Mouse (Mus musculus) C2C12 (cell line): ENCODE results near the gene Naa50. TPM values are rescaled to one million over a fixed set of nuclear protein-coding genes. Genes with fewer than 3 reads are reported as not detected.

Experiments
- H3K27me3 ChIP-seq: one replicate; pipeline ENCODE4 v1.6.1; 2011; ENCODE audit not compliant: control insufficient read depth, insufficient read depth, insufficient read length
- H3K36me3 ChIP-seq: one replicate; pipeline ENCODE4 v1.6.1; 2011; ENCODE audit not compliant: control insufficient read depth, insufficient read depth
- H3K4me3 ChIP-seq: one replicate; pipeline ENCODE4 v1.5.1; 2011; ENCODE audit warnings: mild to moderate bottlenecking, control low read depth; ENCODE audit not compliant: poor library complexity, insufficient read depth, severe bottlenecking
- H3K79me2 ChIP-seq: one replicate; pipeline ENCODE4 v1.6.1; 2011; ENCODE audit not compliant: control insufficient read depth, insufficient read depth
- H3K79me3 ChIP-seq: one replicate; pipeline ENCODE4 v1.6.1; 2011; ENCODE audit warnings: low read depth, control low read depth
- H3ac ChIP-seq: one replicate; pipeline ENCODE3; 2011; ENCODE audit warnings: low read depth; ENCODE audit not compliant: control insufficient read depth, insufficient read length
- CEBPB ChIP-seq: IDR thresholded peaks from one replicate; pipeline ENCODE4 v1.6.1; 2011; ENCODE audit warnings: low read depth, mild to moderate bottlenecking, control low read depth, moderate library complexity
- CTCF ChIP-seq: IDR thresholded peaks from one replicate; pipeline ENCODE4 v1.5.1; 2011; ENCODE audit not compliant: control insufficient read depth, insufficient read depth, insufficient read length
- FOSL1 ChIP-seq: IDR thresholded peaks from one replicate; pipeline ENCODE4 v1.8.0; 2011; ENCODE audit warnings: mild to moderate bottlenecking, low read length; ENCODE audit not compliant: poor library complexity, insufficient read depth, severe bottlenecking
- MAX ChIP-seq: IDR thresholded peaks from one replicate; pipeline ENCODE4 v1.6.1; 2011; ENCODE audit warnings: mild to moderate bottlenecking, control low read depth
- MYOD1 ChIP-seq: IDR thresholded peaks from one replicate; pipeline ENCODE4 v1.6.1; 2011; ENCODE audit warnings: low read depth; ENCODE audit not compliant: control insufficient read depth, insufficient read length
- MYOG ChIP-seq: IDR thresholded peaks from one replicate; pipeline ENCODE4 v1.6.1; 2011; ENCODE audit not compliant: control insufficient read depth, insufficient read length; ENCODE audit errors: extremely low read depth
- USF1 ChIP-seq: IDR thresholded peaks from one replicate; pipeline ENCODE4 v1.6.1; 2011; ENCODE audit warnings: low read depth, mild to moderate bottlenecking, control low read depth, moderate library complexity
- polyA plus RNA-seq: library from polyadenylated mRNA; unstranded; fragments of >200 nt; fragmentation: generic; extraction: Trizol; gene quantifications from one replicate; pipeline ENCODE4 v1.2.1, GENCODE M21; 2012; ENCODE audit warnings: missing spikeins

Gene Naa50
- polyA plus RNA-seq, 1 experiment: 34.8 TPM

DNA sequence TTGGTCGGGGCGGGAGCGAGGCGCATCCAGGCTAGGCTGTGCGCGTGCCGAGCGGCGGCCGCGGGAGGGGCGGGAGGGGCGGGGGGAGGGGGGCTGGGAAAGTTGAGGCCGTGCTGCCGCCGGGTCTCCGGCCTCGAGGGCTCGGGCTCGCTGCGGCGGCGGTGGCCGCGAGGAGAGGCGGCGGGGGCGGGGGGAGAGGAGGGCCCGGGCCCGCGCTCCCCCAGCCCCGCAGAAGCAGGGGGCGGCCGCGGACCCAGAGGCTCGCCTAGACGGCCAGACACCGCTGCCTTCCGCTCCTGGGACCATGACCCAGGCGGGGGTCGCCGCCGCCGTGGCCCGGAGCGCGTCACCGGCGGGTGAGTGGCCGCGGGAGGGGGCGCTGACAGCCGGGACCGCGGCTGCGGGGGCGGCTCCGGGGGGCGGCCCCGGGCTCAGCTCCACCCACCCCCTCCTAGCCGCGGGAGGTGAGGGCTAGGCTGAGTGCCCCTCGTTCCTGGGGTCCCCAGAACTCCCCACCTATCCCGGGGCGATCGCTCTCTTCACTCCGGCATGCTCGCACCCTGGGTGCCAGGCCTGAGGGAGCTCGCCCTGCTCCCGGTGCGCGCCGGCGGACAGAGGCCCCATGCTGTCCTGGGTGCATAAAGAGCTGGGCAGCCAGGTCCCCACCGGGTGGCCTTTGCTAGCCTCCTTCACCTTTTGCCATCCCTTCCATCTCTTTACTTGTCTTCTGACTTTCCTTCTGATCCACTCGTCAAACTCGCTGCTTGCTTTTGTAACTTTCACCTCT, 33.7 kb downstream of the Naa50 start, which contains the start of gene Usf3:
Usf3 (plus strand) TSS at position 92 of the 787 bp plus-strand sequence.
- peak within 1 kb of the TSS; percentile 64 for H3K4me3 ChIP-seq

GRCm38 (mm10) chr16:44173966-44174530, 34.4 kb downstream of the Naa50 start:
- peak overlapping the region; percentile 89 for H3ac ChIP-seq
- TF ChIP-seq FOSL1 (no peak), MAX (no peak), MYOD1 (no peak), CTCF (no peak), CEBPB (no peak)
- H3K4me3 ChIP-seq: peak overlapping the region; percentile 64

More for the DNA sequence above, 33.7 kb downstream of the Naa50 start, which contains the start of gene Usf3:
- no peak for TF ChIP-seq CTCF
- TF ChIP-seq USF1: no peak
- TF ChIP-seq CEBPB: no peak
- TF ChIP-seq MYOD1: no peak
- TF ChIP-seq MYOG: no peak
- no peak for TF ChIP-seq MAX
- TF ChIP-seq FOSL1: no peak
- H3K27me3 ChIP-seq: no peaks in the 10 kb centered on the region
- H3K79me3 ChIP-seq: peaks cover 2% of the 10 kb centered on the region
- no peaks in the 10 kb centered on the region for H3K36me3 ChIP-seq
- peak within 1 kb of the TSS; percentile 89 for H3ac ChIP-seq
- H3K79me2 ChIP-seq: peaks cover 32% of the 10 kb centered on the region

GRCm38 (mm10) chr16:44175001-44175400, 35.4 kb downstream of the Naa50 start:
- Histone ChIP-seq H3K79me2 (peaks cover 37% of the 10 kb centered on the region), H3ac (no peak overlapping the region), H3K79me3 (peaks cover 2% of the 10 kb centered on the region), H3K36me3 (no peaks in the 10 kb centered on the region), H3K27me3 (no peaks in the 10 kb centered on the region), H3K4me3 (no peak overlapping the region)
- TF ChIP-seq MYOG (no peak), CTCF (no peak), USF1 (no peak), MAX (no peak)

More at GRCm38 (mm10) chr16:44173966-44174530, 34.4 kb downstream of the Naa50 start:
- Histone ChIP-seq H3K36me3 (no peaks in the 10 kb centered on the region), H3K79me2 (peaks cover 37% of the 10 kb centered on the region), H3K27me3 (no peaks in the 10 kb centered on the region), H3K79me3 (peaks cover 2% of the 10 kb centered on the region)

GRCm38 (mm10) chr16:44176511-44176910, 36.9 kb downstream of the Naa50 start:
- H3K4me3 ChIP-seq: no peak overlapping the region

DNA sequence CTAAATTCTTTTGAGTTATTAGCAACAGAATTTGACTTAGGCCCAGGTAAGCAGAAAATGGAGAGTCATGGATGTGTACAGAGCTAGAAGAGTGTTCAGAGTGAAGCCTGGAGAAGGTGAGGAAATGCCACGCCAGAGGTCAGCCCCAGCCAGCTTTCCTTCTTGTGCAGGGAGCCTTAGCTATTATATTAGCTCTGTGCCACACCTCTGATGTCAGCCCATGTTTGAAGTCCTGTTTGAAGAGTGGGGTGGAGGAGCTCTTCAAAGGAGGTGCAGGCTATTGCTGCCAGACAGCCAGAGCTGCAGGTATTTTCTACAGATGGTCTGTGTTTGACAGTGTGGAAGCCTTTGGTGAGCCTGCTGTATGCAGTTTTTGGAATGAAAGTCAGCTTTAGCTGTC, 38.9 kb downstream of the Naa50 start:
- Histone ChIP-seq H3K79me2 (peaks cover 37% of the 10 kb centered on the region), H3ac (no peak overlapping the region), H3K36me3 (no peaks in the 10 kb centered on the region), H3K79me3 (peaks cover 2% of the 10 kb centered on the region), H3K27me3 (no peaks in the 10 kb centered on the region), H3K4me3 (no peak overlapping the region)
- TF ChIP-seq USF1 (no peak), CTCF (no peak), FOSL1 (no peak), MAX (no peak), MYOD1 (no peak), MYOG (no peak), CEBPB (no peak)

More at GRCm38 (mm10) chr16:44176511-44176910, 36.9 kb downstream of the Naa50 start:
- Histone ChIP-seq H3K36me3 (no peaks in the 10 kb centered on the region), H3ac (no peak overlapping the region), H3K27me3 (no peaks in the 10 kb centered on the region), H3K79me3 (peaks cover 2% of the 10 kb centered on the region), H3K79me2 (peaks cover 37% of the 10 kb centered on the region)
- no peak for TF ChIP-seq MYOG
- TF ChIP-seq FOSL1: no peak
- TF ChIP-seq CTCF: no peak
- no peak for TF ChIP-seq USF1
- no peak for TF ChIP-seq CEBPB
- no peak for TF ChIP-seq MYOD1
- TF ChIP-seq MAX: no peak

DNA sequence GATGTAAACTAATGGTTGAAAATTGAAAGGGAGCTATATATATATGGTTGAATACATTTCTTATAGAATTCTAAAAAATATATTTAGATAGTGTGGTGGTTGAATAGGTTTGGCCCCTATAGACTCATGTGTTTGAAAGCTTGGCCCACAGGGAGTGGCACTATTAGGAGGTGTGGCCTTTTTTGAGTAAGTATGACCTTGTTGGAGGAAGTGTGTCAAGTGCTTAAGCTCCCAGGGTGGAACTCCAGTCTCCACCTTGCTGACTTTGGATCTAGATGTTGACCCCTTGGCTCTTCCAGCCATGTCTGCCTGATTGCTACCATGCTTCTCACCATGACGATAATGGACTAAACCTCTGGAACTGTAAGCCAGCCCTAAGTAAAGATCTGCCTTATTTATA, 43.0 kb downstream of the Naa50 start:
- peaks cover 7% of the 10 kb centered on the region for H3K79me2 ChIP-seq
- H3K4me3 ChIP-seq: no peak overlapping the region
- no peak overlapping the region for H3ac ChIP-seq
- H3K36me3 ChIP-seq: no peaks in the 10 kb centered on the region
- H3K79me3 ChIP-seq: no peaks in the 10 kb centered on the region
- TF ChIP-seq MYOG (no peak), CEBPB (no peak), CTCF (no peak), MAX (no peak), FOSL1 (no peak)
- no peaks in the 10 kb centered on the region for H3K27me3 ChIP-seq
